Mouse (Mus musculus) cerebellum, postnatal 14 days (tissue): ENCODE results near the gene Zfp655.
"Not testable (repeated sequence)": the region's sequence is repeated elsewhere in the genome, so short reads cannot be mapped to it uniquely, and the experiment has no call there.

Source experiments
- DNase-seq, 2 experiments: peaks; one replicate each; pipeline ENCODE4 v3.0.0; 2021; ENCODE audit warnings: mixed read lengths in 2 of 2

Zfp655 gene

GRCm38 (mm10) chr5:145223395-145223794 is 8.1 kb upstream of the Zfp655 start:
- no peak for DNase-seq

- DNase-seq: no peak
Measured at GRCm38 (mm10) chr5:145226453-145226852, 5.1 kb upstream of the Zfp655 start.

GRCm38 (mm10) chr5:145229283-145229682 is 2.2 kb upstream of the Zfp655 start:
- not testable (repeated sequence) for DNase-seq

GRCm38 (mm10) chr5:145230641-145231040 is 874 bp upstream of the Zfp655 start:
- no peak for DNase-seq

GRCm38 (mm10) chr5:145231893-145232411 is 437 bp downstream of the Zfp655 start:
- peak in 1 of 2 experiments; percentile 59 for DNase-seq

GRCm38 (mm10) chr5:145234636-145235035 is 3.1 kb downstream of the Zfp655 start:
- peak; percentile 41 to 49 for DNase-seq

GRCm38 (mm10) chr5:145249520-145249919 is 18.0 kb downstream of the Zfp655 start:
- no peak for DNase-seq

GRCm38 (mm10) chr5:145273568-145273967 is 42.1 kb downstream of the Zfp655 start:
- not testable (repeated sequence) for DNase-seq

GRCm38 (mm10) chr5:145279948-145280347 is 48.4 kb downstream of the Zfp655 start:
- no peak for DNase-seq

GRCm38 (mm10) chr5:145280371-145281143 is 49.0 kb downstream of the Zfp655 start, which contains the start of gene Zscan25:
TSS of gene Zscan25 (plus strand) at chr5:145280500.
- peak; percentile 93 to 94 for DNase-seq

- peak in 1 of 2 experiments; percentile 24 for DNase-seq
Measured at GRCm38 (mm10) chr5:145288382-145288781, 56.9 kb downstream of the Zfp655 start.

GRCm38 (mm10) chr5:145290697-145291096 is 59.2 kb downstream of the Zfp655 start:
- DNase-seq: no peak

GRCm38 (mm10) chr5:145292398-145292797 is 60.9 kb downstream of the Zfp655 start:
- no peak for DNase-seq
